Mouse (Mus musculus): ENCODE data around the gene Tmem43. TPM values are rescaled to one million over a fixed set of nuclear protein-coding genes. Genes with fewer than 3 reads are reported as not detected.

Tmem43 gene
- polyA plus RNA-seq (2012; rRNA removed; ENCODE audit: low replicate concordance), result 97.4 and 145 TPM in 2 replicates

GRCm38 (mm10) chr6:91472868-91473804 is at the start of gene Tmem43, which contains the start of gene Chchd4:
TSS of gene Tmem43 (plus strand) at chr6:91473703.
TSS of gene Chchd4 (minus strand) at chr6:91473546.

GRCm38 (mm10) chr6:91515545-91516449 is 42.3 kb downstream of the Tmem43 start, which contains the start of the genes Xpc and Lsm3:
TSS of gene Xpc (minus strand) at chr6:91515888.
TSS of gene Lsm3 (plus strand) at chr6:91515928.

Other genes with a start within 250 kb of the Tmem43 start
- 0.03 TPM in 1 of 2 replicates, not detected in the other for gene Wnt7a, start 62.3 kb upstream of the Tmem43 start, polyA plus RNA-seq (2012; rRNA removed; ENCODE audit: low replicate concordance)
- 3.6 and 5.8 TPM in 2 replicates for gene Chchd4, start 157 bp upstream of the Tmem43 start, polyA plus RNA-seq (2012; rRNA removed; ENCODE audit: low replicate concordance)
- gene Xpc, start 42.2 kb downstream of the Tmem43 start, polyA plus RNA-seq (2012; rRNA removed; ENCODE audit: low replicate concordance), result 7.1 and 8.6 TPM in 2 replicates
- gene Lsm3, start 42.2 kb downstream of the Tmem43 start, polyA plus RNA-seq (2012; rRNA removed; ENCODE audit: low replicate concordance), result 13.5 and 31.0 TPM in 2 replicates
- gene Slc6a6, start 210.3 kb downstream of the Tmem43 start, polyA plus RNA-seq (2012; rRNA removed; ENCODE audit: low replicate concordance), result 103 and 125 TPM in 2 replicates

Measured in mammary gland, adult 2 months (tissue).